In the genomic region with DNA sequence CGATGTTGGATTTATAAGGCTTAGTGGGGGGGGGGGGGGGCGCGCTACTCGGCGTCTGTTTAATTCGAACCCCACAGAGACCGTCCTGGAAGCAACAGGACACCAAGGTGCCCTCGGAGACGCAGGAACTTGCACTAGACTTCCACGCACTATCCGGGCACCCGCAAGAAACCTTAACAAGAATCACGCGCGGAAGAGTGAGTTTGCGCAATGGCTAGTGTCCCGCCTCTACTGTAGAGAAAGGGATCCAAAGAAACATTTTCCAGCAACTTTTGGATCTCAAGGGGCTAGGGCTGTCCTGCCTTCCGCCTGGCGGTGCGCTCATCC, we compare ENCODE assay signal across 8 mouse cellular contexts. TPM values are rescaled to one million over a fixed set of nuclear protein-coding genes. Genes with fewer than 3 reads are reported as not detected.
DNase-seq lines count a peak whose midpoint lies in the region; ATAC-seq and TF ChIP-seq lines count a peak whose summit lies in the region.

No protein-coding gene starts in this region.

- H3K4me1 ChIP-seq in cerebellum, adult 2 months (ENCODE audit: control insufficient read depth, insufficient read depth, low read length) = no peaks in the 10 kb centered on the region
- H3K4me1 ChIP-seq in megakaryocyte, embryonic 14.5 days = peaks cover 8% of the 10 kb centered on the region; the same call in 1 of the 2 replicates
- H3K4me1 ChIP-seq in limb, embryonic 15.5 days = peaks cover 48% of the 10 kb centered on the region
- peaks cover 36% of the 10 kb centered on the region for H3K4me1 ChIP-seq in stomach, embryonic 15.5 days

- TF ChIP-seq POLR2A in cerebellum, adult 2 months (IDR thresholded peaks at IDR 0.05; ENCODE audit: borderline replicate concordance, insufficient read depth, low read length) = no peak

- H3K4me3 ChIP-seq in cerebellum, adult 2 months (replicated peaks; ENCODE audit: insufficient read depth, low read depth, low read length) = peak overlapping the region; percentile 60
- peak overlapping the region; percentile 86 for H3K4me3 ChIP-seq in megakaryocyte, embryonic 14.5 days (replicated peaks)
- peak overlapping the region; percentile 73 for H3K4me3 ChIP-seq in limb, embryonic 15.5 days
- peak overlapping the region; percentile 72 for H3K4me3 ChIP-seq in stomach, embryonic 15.5 days (replicated peaks)

- peak overlapping the region; percentile 93 for H3K4me2 ChIP-seq in limb, embryonic 15.5 days
- H3K4me2 ChIP-seq in stomach, embryonic 15.5 days = peak overlapping the region; percentile 100

- no peak for DNase-seq in cerebellum, adult 2 months
- DNase-seq in cerebellum, adult 9-10 months = no peak
- no peak for DNase-seq in urinary bladder, adult 18-20 months (ENCODE audit: low spot score in 2 of 2)
- DNase-seq in urinary bladder, postnatal 14 days (ENCODE audit: low spot score) = no peak

- H3K27ac ChIP-seq in cerebellum, adult 2 months (ENCODE audit: insufficient read depth, low read length) = no peak overlapping the region
- peak overlapping the region; percentile 96 for H3K27ac ChIP-seq in limb, embryonic 15.5 days
- peak overlapping the region; percentile 69 for H3K27ac ChIP-seq in stomach, embryonic 15.5 days

- peak overlapping the region; percentile 76 for H3K9ac ChIP-seq in limb, embryonic 15.5 days
- H3K9ac ChIP-seq in stomach, embryonic 15.5 days = peak overlapping the region; percentile 85; the same call in 1 of the 2 replicates

- H3K9me3 ChIP-seq in megakaryocyte, embryonic 14.5 days = no peaks in the 10 kb centered on the region
- H3K9me3 ChIP-seq in limb, embryonic 15.5 days = no peaks in the 10 kb centered on the region
- no peaks in the 10 kb centered on the region for H3K9me3 ChIP-seq in stomach, embryonic 15.5 days

- no peak for ATAC-seq in megakaryocyte, adult 5-6 weeks (ENCODE audit: poor library complexity, severe bottlenecking)
- ATAC-seq in limb, embryonic 15.5 days (ENCODE audit: insufficient number of reproducible peaks, low FRiP score, low TSS enrichment, low read depth) = no peak; the same call in 1 of the 2 replicates
- ATAC-seq in stomach, embryonic 15.5 days (ENCODE audit: insufficient read depth, low FRiP score, low read depth) = no peak

- no peaks in the 10 kb centered on the region for H3K36me3 ChIP-seq in megakaryocyte, embryonic 14.5 days (replicated peaks; ENCODE audit: low read length)
- 0 out of 2 replicates have a peak, but pooled peaks cover 2% of the 10 kb centered on the region for H3K36me3 ChIP-seq in limb, embryonic 15.5 days
- no peaks in the 10 kb centered on the region for H3K36me3 ChIP-seq in stomach, embryonic 15.5 days

- WGBS in cerebellum, adult 2 months = 2% methylated on average over 20 of the region's 20 CpGs
- WGBS in limb, embryonic 15.5 days = under 1% methylated on average over 20 of the region's 20 CpGs
- 3% methylated on average over 20 of the region's 20 CpGs for WGBS in stomach, embryonic 15.5 days

- no peak for TF ChIP-seq CTCF in cerebellum, adult 2 months (IDR thresholded peaks at IDR 0.05; ENCODE audit: borderline replicate concordance, insufficient read depth, low read depth, low read length)

- H3K27me3 ChIP-seq in cerebellum, adult 2 months (ENCODE audit: control insufficient read depth, insufficient read depth, low read length) = no peaks in the 10 kb centered on the region; the same call in 1 of the 2 replicates
- H3K27me3 ChIP-seq in megakaryocyte, embryonic 14.5 days (replicated peaks) = peaks cover 46% of the 10 kb centered on the region
- no peaks in the 10 kb centered on the region for H3K27me3 ChIP-seq in limb, embryonic 15.5 days
- no peaks in the 10 kb centered on the region for H3K27me3 ChIP-seq in stomach, embryonic 15.5 days (replicated peaks)

RNA-seq across cellular contexts. Expression of a gene that starts 40.5 kb away (rescaled TPM):
- 29.2 and 34.2 TPM in 2 replicates for polyA plus RNA-seq in cerebellum, adult 2 months (2012; rRNA removed)
- 1.7 TPM in 1 of 2 replicates, not detected in the other for polyA plus RNA-seq in megakaryocyte, embryonic 14.5 days (2012; ENCODE audit: insufficient read depth, low replicate concordance)
- total RNA-seq in megakaryocyte, adult 5-6 weeks (2015) = 29.6 and 35.7 TPM in 2 replicates
- total RNA-seq in megakaryocyte, adult 5-6 weeks (2017) = 15.9 and 17.6 TPM in 2 replicates
- 26.8 and 31.6 TPM in 2 replicates for polyA plus RNA-seq in limb, embryonic 15.5 days (2015; fragmentation: Nextera tagmentation; extraction: Ambion mirVana)
- 26.9 and 28.9 TPM in 2 replicates for polyA plus RNA-seq in stomach, embryonic 15.5 days (2015; fragmentation: Nextera tagmentation; extraction: Ambion mirVana)

Comparison
In these comparisons a context has a peak if more than half of its experiments do, and no peak if none do; other contexts are left out.
1. RNA of a gene that starts 40.5 kb away (polyA plus RNA-seq): 26.8 to 31.6 TPM in limb, embryonic 15.5 days, 29.2 to 34.2 TPM in cerebellum, adult 2 months and 26.9 to 28.9 TPM in stomach, embryonic 15.5 days; 1.7 TPM in megakaryocyte, embryonic 14.5 days; every median in the first group is over 10 times any median in the second.
2. Peak in every context shown above with its lines, with median percentiles within 50 percentile points of each other: H3K4me3 ChIP-seq.